Mouse (Mus musculus) spleen, adult 2 months (tissue): ENCODE data around the gene Fam129b. TPM values are rescaled to one million over a fixed set of nuclear protein-coding genes. Genes with fewer than 3 reads are reported as not detected.

ENCODE experiments used
- DNase-seq, 2 experiments: peaks; one replicate each; pipeline versions ENCODE4 v3.0.0 to v3.0.0-alpha.2; 2012 to 2021; ENCODE audit warnings: low spot score in 2 of 2, low read depth in 1 of 2
- H3K27ac ChIP-seq: fragments of 200-500 bp; 2 replicates; pipeline ENCODE4 v1.5.1; 2012; ENCODE audit warnings: low read length, inconsistent platforms; ENCODE audit not compliant: insufficient read depth
- H3K27me3 ChIP-seq: fragments of 200-500 bp; 2 replicates; pipeline ENCODE4 v1.6.1; 2012; ENCODE audit warnings: mild to moderate bottlenecking, moderate library complexity, low read length, inconsistent platforms; ENCODE audit not compliant: control insufficient read depth, insufficient read depth
- H3K36me3 ChIP-seq: fragments of 200-500 bp; 2 replicates; pipeline ENCODE4 v1.6.1; 2012; ENCODE audit warnings: mild to moderate bottlenecking, low read length, inconsistent platforms; ENCODE audit not compliant: control insufficient read depth, insufficient read depth
- H3K4me1 ChIP-seq: fragments of 200-500 bp; 2 replicates; pipeline ENCODE4 v1.6.1; 2011; ENCODE audit warnings: inconsistent platforms; ENCODE audit not compliant: control insufficient read depth, insufficient read depth, insufficient read length
- H3K4me3 ChIP-seq: fragments of 200-500 bp; 2 replicates; pipeline ENCODE4 v1.5.1; 2011; ENCODE audit warnings: mild to moderate bottlenecking, inconsistent platforms; ENCODE audit not compliant: insufficient read depth, insufficient read length; ENCODE audit errors: extremely low read depth
- CTCF ChIP-seq: fragments of 200-500 bp; IDR thresholded peaks from 2 replicates; pipeline ENCODE4 v1.5.1; 2011; ENCODE audit warnings: mild to moderate bottlenecking, inconsistent platforms; ENCODE audit not compliant: insufficient read depth, insufficient read length, insufficient replicate concordance; ENCODE audit errors: extremely low read depth
- POLR2A ChIP-seq: fragments of 200-500 bp; IDR thresholded peaks from 2 replicates; pipeline ENCODE4 v1.6.1; 2011; ENCODE audit warnings: low read depth, low read length, inconsistent platforms
- WGBS: fragments of 180-500 bp; shearing (Covaris S2); methylation state at CpG from one replicate; pipeline ENCODE4 v1.1.7; 2018; 5-methylcytosine and 5-hydroxymethylcytosine counted together
- polyA plus RNA-seq: library from polyadenylated mRNA; depleted of rRNA; stranded (reverse); fragments of >200 nt; gene quantifications from 2 replicates; pipeline ENCODE4 v1.2.3, GENCODE M21; 2012; rRNA removed

Fam129b gene
- polyA plus RNA-seq, 1 experiment = 11.0 TPM

DNA sequence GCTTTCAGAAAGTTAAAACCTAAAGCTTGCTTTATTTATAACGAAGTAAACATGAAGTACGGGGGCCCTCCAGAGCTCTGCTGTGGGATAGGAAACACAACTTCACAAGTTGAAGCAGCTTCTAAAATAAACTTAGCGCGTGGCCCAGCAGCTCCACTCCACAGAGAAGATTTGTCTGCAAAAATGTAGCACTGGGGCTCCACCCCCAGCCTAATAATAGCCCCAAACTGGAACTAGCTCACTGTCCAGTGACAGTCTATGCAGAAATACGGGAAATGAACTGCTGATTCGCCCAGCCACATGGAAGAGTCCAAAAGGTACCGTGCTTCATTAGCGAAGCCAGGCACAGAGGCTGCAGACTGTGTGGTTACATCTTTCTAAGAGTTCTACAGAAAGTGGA is 93.4 kb downstream of the Fam129b start:
- no peak for DNase-seq
- TF ChIP-seq POLR2A (no peak), CTCF (no peak)
- Histone ChIP-seq H3K27me3 (no peaks in the 10 kb centered on the region), H3K4me3 (no peak overlapping the region), H3K4me1 (peaks cover 8% of the 10 kb centered on the region; the same call in 1 of the 2 replicates), H3K36me3 (peaks cover 4% of the 10 kb centered on the region; the same call in 1 of the 2 replicates), H3K27ac (no peak overlapping the region)
- WGBS = 71% methylated on average over 8 of the region's 8 CpGs

DNA sequence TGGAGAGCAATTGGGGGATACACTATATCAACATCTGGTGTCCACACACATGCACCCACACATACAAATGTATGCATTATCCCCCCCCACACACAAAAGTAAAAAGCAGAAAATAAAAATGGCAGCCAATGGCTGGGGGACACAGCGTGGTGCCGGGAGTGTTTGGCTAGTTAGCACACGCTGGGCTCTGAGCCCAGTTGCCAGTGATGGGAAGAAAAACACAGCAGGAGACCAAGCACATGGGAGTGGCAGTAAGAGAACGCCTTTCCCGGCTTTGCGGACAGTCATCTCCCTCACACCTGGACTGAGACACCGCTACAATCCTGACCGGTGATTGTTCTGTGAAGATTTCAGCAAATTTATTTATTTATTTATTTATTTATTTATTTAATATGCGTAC is 95.3 kb downstream of the Fam129b start:
- 90% methylated on average over 9 of the region's 9 CpGs for WGBS
- DNase-seq = no peak
- Histone ChIP-seq H3K4me3 (no peak overlapping the region), H3K4me1 (peaks cover 5% of the 10 kb centered on the region; the same call in 1 of the 2 replicates), H3K27me3 (no peaks in the 10 kb centered on the region), H3K27ac (no peak overlapping the region), H3K36me3 (0 out of 2 replicates have a peak, but pooled peaks cover 1% of the 10 kb centered on the region)
- TF ChIP-seq POLR2A (no peak), CTCF (no peak)

DNA sequence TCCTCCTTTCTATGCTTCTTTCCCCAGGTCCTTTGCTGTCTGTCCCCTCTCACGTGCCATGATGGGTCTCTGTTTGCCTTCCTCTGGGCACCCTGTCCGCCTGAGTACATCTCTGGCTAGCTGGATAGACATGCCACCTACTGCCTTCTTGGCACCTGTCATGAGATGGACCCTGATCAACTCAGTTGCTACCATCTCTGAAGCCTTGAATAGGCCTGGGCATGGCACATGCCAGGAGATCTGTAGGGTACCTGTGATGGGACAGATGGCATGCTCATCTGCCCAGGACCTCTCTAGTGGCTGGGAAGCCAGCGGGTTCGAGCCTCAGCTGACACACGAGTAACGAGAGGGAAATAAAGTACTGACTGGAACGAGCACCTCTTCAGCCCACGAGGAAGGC is 98.3 kb downstream of the Fam129b start:
- Histone ChIP-seq H3K27me3 (no peaks in the 10 kb centered on the region), H3K27ac (no peak overlapping the region), H3K4me1 (no peaks in the 10 kb centered on the region), H3K36me3 (0 out of 2 replicates have a peak, but pooled peaks cover 1% of the 10 kb centered on the region), H3K4me3 (no peak overlapping the region)
- WGBS = 90% methylated on average over 8 of the region's 8 CpGs
- TF ChIP-seq CTCF (no peak), POLR2A (no peak)
- no peak for DNase-seq

Other genes with a start within 250 kb of the Fam129b start
- 132 and 168 TPM in 2 replicates for gene Eng, start 229.5 kb upstream of the Fam129b start, polyA plus RNA-seq
- 34.5 and 49.5 TPM in 2 replicates for gene Fpgs, start 172.0 kb upstream of the Fam129b start, polyA plus RNA-seq
- gene Cdk9, start 163.0 kb upstream of the Fam129b start, polyA plus RNA-seq = 125 and 154 TPM in 2 replicates
- 136 and 175 TPM in 2 replicates for gene Sh2d3c, start 155.1 kb upstream of the Fam129b start, polyA plus RNA-seq
- 0.28 TPM in 1 of 2 replicates, not detected in the other for gene 6330409D20Rik, start 135.1 kb upstream of the Fam129b start, polyA plus RNA-seq
- gene Tor2a, start 118.9 kb upstream of the Fam129b start, polyA plus RNA-seq = 46.5 and 81.1 TPM in 2 replicates
- gene Ttc16, start 100.5 kb upstream of the Fam129b start, polyA plus RNA-seq = 0.20 and 0.21 TPM in 2 replicates
- 5.1 and 10.2 TPM in 2 replicates for gene Ptrh1, start 100.3 kb upstream of the Fam129b start, polyA plus RNA-seq
- not detected in 2 replicates for gene Cfap157, start 91.7 kb upstream of the Fam129b start, polyA plus RNA-seq
- gene Stxbp1, start 28.9 kb upstream of the Fam129b start, polyA plus RNA-seq = 5.5 and 5.6 TPM in 2 replicates
- 535 and 627 TPM in 2 replicates for gene Rpl12, start 85.4 kb downstream of the Fam129b start, polyA plus RNA-seq
- gene Lrsam1, start 85.5 kb downstream of the Fam129b start, polyA plus RNA-seq = 8.3 and 13.0 TPM in 2 replicates
- 24.7 and 28.0 TPM in 2 replicates for gene Slc2a8, start 106.0 kb downstream of the Fam129b start, polyA plus RNA-seq